Mouse (Mus musculus) embryonic fibroblast, embryonic 13.5 days (primary cell): ENCODE measurements around the gene Dapl1.

Source experiments
- CTCF ChIP-seq: IDR thresholded peaks from 2 replicates; pipeline ENCODE4 v1.5.1; 2011; ENCODE audit warnings: mild to moderate bottlenecking, control low read depth, low read length, moderate library complexity, borderline replicate concordance; ENCODE audit not compliant: insufficient read depth
- POLR2A ChIP-seq: IDR thresholded peaks from 2 replicates; pipeline ENCODE4 v1.6.1; 2011; ENCODE audit warnings: low read depth, mild to moderate bottlenecking, control low read depth, low read length, moderate library complexity

GRCm38 (mm10) chr2:59488235-59488634 lies 3.8 kb downstream of the Dapl1 start:
- no peak for TF ChIP-seq CTCF
- TF ChIP-seq POLR2A: no peak
